Mouse (Mus musculus) lung, postnatal 36 days (tissue): ENCODE measurements around the gene Pax5.

ENCODE experiments used
- DNase-seq: peaks from one replicate; pipeline ENCODE4 v3.0.0; 2022; ENCODE audit warnings: mixed read lengths

The Pax5 gene

DNA sequence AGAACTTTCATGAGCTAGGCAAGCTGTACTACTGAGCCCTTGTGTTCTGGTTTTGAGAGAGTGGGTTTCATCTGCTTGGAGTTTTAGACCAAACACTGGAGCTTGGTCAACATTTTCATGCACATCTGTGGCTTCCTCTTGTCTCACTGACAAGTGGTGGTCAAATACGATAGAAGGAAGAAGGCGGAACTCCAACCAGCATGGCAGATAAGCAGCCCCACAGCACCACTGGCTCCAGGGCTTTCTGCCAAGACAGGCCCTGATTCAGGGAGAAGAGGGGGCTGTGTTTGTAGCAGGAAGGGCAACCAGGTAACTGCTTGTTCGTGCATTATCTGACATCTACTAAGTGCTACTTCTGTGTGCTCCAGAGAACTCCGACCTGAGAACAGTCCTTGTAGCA lies 127.6 kb downstream of the Pax5 start:
- no peak for DNase-seq

DNA sequence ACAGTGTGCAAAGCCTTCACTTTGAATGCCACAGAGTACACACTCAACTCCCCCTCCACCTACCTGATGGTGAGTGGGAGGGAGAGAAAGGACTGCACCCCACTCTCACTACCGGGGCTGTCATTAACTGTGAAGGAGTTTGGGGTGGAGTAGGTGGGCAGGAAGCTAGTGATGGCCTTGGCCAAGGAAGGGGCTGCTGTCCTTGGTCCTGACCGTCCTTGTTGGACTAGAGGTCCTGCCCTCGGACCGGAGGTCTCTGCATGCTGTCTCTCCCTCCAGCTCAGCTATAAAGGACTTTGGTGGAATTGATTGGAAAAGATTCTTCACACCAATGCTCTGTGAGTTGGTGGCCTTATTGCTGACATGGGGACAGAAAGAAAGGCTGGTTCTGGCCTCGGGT lies 131.7 kb downstream of the Pax5 start:
- DNase-seq = no peak

DNA sequence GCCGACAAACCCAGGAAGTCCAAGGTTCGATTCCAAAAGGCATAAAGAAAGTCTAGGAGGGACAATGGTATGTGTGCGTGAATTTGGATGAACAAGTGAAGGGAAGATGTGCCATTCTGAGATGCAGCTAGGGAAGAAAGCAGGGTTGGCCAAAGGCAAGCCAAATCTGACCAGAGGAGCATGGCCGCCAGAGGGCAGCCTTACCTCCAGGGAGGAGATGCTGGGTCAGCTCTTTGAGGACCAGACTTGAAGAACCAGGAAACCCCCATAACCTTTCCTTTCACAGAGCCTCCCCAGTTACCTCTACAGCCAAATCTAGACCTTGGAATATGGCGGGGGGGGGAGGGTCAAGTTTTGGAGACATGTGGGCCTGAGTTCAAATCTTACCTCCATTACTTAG lies 133.0 kb downstream of the Pax5 start:
- DNase-seq = peak; percentile 56

- no peak for DNase-seq
These were observed 133.5 kb downstream of the Pax5 start for GRCm38 (mm10) chr4:44576786-44577185.

DNA sequence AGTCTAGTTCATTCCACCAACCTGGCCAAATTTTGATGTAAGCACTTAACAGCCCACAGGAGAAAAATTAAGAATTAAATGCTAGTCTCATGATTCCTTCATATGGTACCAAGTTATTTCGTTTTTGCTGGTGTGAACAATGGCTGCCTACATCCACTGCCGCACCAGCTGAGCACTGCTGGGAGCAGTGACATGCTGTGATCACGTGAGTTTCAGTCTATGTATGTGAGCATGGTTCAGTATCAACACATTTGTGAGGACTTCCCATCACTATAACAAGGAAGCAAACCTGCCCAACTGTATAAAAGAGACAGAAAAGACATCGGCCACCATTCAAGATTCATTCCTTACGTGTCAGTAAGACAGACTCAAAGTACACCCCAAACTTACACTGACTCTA lies 137.3 kb downstream of the Pax5 start:
- no peak for DNase-seq

DNA sequence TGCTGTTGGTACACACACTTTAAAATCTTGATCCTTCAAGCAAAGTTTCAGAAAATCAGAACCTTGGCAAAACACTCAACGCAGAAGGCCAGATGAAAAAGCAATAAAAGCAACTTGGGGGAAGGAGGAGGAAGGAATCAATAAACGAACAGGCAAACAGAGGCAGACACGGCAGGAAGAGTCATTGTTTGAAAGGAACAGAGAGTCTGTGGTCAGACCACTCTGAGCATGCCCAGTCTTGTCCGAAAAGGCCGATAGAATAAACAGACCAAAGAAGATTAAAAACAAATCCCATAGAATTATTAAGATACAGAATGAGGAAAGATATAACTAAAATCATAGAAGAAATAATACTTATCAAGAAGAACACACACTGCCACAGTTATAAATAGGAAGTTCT lies 137.9 kb downstream of the Pax5 start:
- DNase-seq = no peak

DNA sequence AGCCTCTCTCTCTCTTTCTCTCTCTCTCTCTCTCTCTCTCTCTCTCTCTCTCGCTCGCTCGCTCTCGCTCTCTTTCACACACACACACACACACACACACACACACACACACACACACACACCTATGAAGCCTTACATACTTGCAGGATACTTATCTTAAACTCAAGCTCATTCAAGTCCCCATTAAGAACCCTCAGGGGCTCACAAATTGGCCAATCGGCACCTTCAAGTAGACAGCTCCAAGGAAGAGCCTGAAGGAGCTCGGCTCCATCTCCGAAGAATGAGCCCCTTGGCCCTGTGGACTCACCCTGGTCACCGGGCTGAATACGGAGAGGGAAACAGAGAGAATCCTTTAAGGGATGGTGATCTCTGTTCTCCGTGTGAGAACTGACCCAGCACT lies 141.1 kb downstream of the Pax5 start:
- DNase-seq = peak; percentile 38

DNA sequence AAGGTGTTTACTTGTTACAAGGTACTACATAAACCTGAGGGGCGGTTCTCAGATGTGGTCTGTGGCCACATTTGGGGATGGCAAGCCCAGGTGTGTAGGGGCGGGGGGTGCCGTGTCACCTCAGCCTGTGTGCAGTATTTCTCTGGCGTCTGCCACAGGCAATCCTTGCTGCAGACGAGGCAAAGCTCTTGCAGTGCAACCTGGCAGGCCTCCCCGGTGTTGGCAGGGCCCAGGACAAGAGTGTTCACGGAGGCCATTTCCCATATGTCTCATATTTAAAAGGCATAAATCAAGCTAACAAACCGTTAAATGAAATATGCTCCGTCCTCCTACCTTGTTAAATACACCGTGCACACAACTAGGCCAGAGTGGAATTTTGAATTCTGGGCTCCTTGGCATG lies 141.6 kb downstream of the Pax5 start:
- no peak for DNase-seq

GRCm38 (mm10) chr4:44566401-44566800 lies 143.9 kb downstream of the Pax5 start:
- no peak for DNase-seq

GRCm38 (mm10) chr4:44565126-44566082 lies 144.9 kb downstream of the Pax5 start:
- DNase-seq = no peak

- peak; percentile 80 for DNase-seq
These were observed 145.7 kb downstream of the Pax5 start for GRCm38 (mm10) chr4:44564602-44565001.

GRCm38 (mm10) chr4:44560956-44561355 lies 149.3 kb downstream of the Pax5 start:
- no peak for DNase-seq

- DNase-seq = no peak
These were observed 151.7 kb downstream of the Pax5 start for GRCm38 (mm10) chr4:44558564-44558955.

DNA sequence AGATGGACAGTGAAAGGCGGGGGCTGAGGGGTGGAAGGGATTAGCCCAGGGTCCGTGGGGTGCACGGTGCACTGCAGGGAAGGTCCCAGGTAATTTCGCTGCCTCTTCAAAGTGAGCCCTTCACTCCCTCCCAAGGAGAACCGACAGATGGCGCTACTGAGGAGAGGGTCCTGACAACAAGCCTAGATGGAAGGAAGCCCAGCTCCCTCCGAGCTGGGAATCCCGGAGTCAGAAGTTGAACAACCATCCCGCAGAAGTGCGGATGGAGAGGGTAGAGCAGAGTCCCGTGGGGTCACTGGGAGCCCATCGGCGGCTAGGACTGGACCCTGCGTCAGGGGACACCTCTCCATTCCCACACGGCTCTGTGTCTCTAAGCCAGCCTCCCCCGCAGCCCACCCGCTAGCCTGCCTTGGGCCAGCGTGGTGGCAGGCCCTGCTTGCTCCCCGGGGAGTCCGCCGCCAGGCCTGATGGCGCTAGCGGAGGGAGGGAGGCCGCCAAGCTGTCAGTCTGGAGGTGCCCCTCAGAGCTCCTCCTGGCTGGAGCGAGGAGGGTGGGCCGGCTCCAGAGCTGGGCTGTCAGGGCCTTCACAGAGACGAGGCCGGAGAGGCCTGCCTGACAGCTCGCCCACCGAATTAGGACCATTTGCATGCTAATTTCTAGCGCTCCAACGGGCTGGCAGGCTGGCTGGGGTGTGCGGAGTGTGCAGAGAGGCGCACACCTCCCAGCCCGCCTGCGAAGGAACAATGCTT lies 152.3 kb downstream of the Pax5 start:
- peak; percentile 40 for DNase-seq

GRCm38 (mm10) chr4:44556586-44557281 lies 153.6 kb downstream of the Pax5 start:
- no peak for DNase-seq

DNA sequence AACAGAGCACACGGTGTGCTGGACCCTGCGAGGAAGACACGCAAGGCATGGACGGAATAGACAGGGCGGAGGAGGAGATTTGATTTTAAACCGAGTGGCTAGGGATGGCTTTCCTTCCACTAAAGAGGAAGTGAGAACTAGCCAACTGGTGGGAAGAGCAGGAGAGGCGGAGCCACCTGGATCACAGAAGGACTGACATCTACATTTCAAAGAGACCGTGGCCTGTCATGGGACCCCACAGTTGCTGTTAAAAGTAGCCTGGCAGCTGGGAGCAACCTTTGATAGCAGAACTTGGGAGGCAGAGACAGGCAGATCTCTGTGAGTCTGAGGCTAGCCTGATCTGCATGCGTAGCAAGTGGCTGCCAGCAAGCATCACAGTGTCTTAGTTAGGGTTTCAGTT lies 154.7 kb downstream of the Pax5 start:
- DNase-seq = no peak

DNA sequence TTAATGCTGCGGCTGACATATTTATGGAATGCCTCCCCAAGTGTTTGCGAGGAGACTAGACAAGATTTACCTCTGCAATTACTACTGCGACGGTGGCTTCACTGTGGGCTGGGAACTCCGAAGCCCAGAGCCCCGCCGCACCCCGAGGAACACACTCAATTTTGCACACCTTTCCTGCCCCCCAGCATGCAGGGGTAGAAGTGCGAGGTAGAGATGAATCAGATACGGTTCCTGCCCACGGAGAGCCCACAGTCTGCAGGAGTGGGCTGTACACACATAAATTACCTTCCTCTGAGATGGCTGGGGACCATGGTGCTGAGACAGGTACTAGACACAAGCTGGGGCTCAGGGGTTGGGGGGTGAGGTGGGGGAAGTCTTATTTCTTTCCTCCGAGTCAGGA lies 158.8 kb downstream of the Pax5 start:
- no peak for DNase-seq

GRCm38 (mm10) chr4:44549029-44549428 lies 161.3 kb downstream of the Pax5 start:
- no peak for DNase-seq

DNA sequence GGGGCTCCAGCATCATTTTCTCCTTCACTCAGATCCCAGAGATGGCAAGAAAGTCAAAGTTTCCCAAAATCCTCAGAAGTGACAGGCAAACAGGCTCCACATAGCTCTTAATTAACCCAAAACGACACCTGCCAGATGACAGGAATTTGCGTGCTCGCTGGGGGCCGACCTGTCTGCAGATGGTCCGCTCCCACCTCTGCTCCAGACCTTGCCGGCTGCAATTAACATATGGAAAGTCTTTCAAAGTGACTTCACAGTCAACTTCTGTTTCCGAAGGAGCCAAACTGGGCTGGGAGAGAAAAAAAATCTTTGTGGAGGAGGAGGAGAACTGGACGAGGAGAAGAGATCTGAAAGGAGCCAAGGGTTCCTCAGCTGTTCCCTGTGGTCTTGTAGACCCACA lies 164.6 kb downstream of the Pax5 start:
- no peak for DNase-seq

GRCm38 (mm10) chr4:44544495-44544894 lies 165.8 kb downstream of the Pax5 start:
- no peak for DNase-seq

DNA sequence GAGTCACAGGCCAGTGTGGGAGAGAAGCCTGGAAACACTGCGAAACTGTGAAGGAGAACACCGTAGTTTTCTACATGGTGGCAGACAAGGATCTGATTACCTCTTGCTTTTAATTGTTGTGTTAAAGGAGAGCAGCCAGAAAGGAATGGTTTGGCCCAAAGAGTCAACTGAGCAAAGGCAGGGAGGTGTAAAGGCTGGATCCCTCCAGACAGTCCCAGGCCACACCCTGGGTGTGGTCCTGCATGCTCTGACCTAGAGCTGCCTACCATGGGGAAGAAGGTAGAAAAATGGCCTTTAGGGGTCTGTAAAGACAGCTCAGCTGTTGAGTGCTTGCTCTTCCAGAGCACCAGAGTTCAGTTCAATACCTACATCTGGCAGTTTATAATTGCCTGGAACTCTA lies 166.4 kb downstream of the Pax5 start:
- no peak for DNase-seq

GRCm38 (mm10) chr4:44542101-44542500 lies 168.2 kb downstream of the Pax5 start:
- no peak for DNase-seq

- DNase-seq = no peak
These were observed 171.8 kb downstream of the Pax5 start for GRCm38 (mm10) chr4:44538488-44538887.

GRCm38 (mm10) chr4:44536794-44537193 lies 173.5 kb downstream of the Pax5 start:
- DNase-seq = no peak
